Mouse (Mus musculus): Measurements from ENCODE around the gene Slc16a10.
"Not testable (repeated sequence)": the region's sequence is repeated elsewhere in the genome, so short reads cannot be mapped to it uniquely, and the experiment has no call there.

Gene Slc16a10

GRCm38 (mm10) chr10:40020401-40020800, 121.7 kb downstream of the Slc16a10 start:
- DNase-seq: no peak

- no peak for DNase-seq
Measured at GRCm38 (mm10) chr10:40019492-40019891, 122.6 kb downstream of the Slc16a10 start.

DNA sequence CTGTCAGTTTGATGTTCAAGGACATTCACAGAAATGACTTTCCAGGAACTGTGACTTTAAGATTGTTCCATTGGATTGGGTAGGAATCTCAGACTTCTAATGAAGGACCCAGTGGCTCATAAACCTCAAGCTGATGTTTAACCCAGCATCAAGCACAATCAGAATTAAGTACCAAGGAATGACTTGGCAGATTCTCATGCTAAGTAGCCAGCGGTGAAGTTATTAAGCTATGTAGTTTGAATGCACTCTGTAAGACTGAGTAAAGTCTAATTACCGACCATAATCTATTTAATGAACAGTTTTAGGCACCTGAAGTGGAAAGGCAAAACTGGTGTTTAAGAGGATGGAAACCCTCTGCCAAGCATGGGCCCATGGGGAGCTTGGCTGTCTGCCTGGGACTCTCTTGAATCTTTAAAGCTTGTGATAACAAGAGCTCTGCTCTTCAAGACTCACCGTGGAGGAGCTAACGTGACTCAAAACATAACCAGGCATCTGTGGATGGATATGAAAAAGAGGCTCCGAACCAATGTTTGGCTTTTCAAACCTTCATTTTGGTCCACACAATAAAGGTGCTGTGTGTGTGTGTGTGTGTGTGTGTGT, 123.7 kb downstream of the Slc16a10 start:
- DNase-seq: no peak

DNA sequence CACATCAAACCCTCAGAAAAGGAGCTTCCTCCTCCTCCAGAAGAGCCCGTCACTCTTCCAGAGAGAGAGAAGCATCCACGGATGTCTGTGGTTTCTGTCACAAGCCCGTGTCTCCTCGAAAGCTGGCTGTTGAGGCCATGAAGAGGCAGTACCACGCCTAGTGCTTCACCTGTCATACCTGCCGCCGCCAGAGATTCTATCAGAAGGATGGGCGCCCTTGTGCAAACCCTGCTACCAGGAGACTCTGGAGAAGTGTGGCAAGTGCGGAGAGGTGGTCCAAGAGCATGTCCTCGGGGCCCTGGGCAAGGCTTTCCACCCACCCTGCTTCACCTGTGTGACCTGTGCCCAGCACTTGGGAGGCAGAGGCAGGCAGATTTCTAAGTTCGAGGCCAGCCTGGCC, 132.5 kb downstream of the Slc16a10 start:
- no peak for DNase-seq

DNA sequence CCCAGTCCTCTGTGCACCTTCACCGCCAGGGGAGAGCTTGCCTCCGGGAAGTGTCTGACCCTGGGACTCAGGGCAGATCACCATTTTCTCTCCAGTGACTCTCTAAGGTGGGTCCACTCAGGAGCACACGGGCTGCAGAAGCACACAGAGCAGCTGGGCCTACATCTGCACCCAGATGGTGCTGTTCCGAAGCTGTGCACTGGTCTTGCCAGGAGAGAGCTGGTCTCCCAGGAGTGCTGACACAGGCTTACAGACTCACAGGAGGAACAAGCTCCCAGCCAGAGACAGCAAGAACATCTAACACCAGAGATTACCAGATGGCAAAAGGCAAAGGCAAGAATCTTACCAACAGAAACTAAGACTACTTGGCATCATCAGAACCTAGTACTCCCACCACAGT, 133.2 kb downstream of the Slc16a10 start:
- not testable (repeated sequence) for DNase-seq

- no peak for DNase-seq
Measured at GRCm38 (mm10) chr10:40007953-40008352, 134.1 kb downstream of the Slc16a10 start.

DNA sequence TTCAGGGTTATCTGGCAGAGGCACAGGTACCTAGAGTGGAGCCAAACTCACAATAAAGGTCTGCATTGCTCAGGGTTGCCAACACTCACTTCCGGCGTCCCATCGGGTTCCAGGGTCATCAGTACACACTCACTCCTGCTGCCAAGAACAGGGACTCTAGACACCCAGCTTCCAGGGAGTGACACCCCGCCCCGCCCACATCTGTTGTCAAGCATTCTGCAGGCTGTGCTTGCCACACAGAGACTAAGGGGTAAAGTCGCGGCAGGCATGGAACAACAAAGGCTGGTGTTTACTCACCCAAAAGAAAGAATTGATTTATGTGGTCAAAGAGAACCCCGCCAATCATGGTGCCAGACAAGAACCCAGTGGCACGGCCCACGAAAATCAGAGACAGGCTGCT, 135.1 kb downstream of the Slc16a10 start:
- DNase-seq: no peak

GRCm38 (mm10) chr10:40000746-40001145, 141.3 kb downstream of the Slc16a10 start:
- DNase-seq: no peak

DNA sequence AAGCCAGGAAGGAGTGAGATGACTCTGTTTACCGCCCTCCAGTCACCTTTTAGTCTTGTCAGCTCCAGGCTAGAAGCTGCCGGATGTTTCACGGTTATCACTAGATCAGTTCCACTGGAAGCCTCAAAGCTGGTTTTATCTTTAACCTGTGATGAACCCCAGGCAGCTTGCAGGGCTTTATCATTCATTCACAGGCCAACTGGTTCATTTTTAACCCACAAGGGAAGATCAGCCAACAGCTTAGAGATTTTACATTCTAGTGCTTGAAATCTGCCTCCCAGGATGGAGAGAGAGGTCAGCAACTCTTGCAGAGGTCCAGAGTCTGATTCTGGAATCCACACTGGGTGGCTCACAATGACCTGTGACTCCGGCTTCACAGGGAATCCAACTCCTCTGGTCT, 150.9 kb downstream of the Slc16a10 start:
- no peak for DNase-seq

DNA sequence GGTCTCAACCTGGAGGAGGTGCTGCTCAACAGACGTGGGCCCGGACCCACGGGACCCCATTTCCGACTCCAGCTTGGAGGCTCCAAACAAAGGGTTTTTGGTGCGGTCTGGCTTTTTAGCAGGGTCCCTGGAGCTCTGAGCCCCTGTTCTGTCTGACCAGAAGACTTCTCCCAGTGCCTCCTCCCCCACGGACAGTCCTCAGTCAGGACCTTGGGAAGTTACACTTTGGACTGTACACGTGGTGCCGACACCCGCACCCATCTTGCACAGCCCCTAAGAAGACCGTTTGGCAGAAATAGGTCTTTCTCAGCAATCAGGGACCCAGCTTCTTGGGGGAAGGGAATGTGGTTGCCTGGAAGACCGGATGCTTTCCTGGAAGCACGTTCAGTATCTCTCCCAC, 155.6 kb downstream of the Slc16a10 start, which contains the start of gene Mfsd4b5:
TSS of gene Mfsd4b5 (minus strand) at position 181 of the 400 bp plus-strand sequence.
- DNase-seq: no peak

Measured in cerebellum, adult 18-20 months (tissue).